Mouse (Mus musculus): ENCODE results near the gene Hipk2. TPM values are rescaled to one million over a fixed set of nuclear protein-coding genes. Genes with fewer than 3 reads are reported as not detected.

The Hipk2 gene
- polyA plus RNA-seq, 2 experiments, result 11.9 to 12.3 TPM

GRCm38 (mm10) chr6:38713957-38714898 is 161.7 kb downstream of the Hipk2 start:
- H3K27me3 ChIP-seq (ENCODE audit: control insufficient read depth, insufficient read depth, low read length), result no peaks in the 10 kb centered on the region
- DNase-seq (ENCODE audit: low spot score), result no peak
- H3K4me1 ChIP-seq (ENCODE audit: control insufficient read depth, insufficient read depth, low read length), result no peaks in the 10 kb centered on the region
- 85% methylated on average over 19 of the region's 19 CpGs for WGBS
- no peak for ATAC-seq (ENCODE audit: low FRiP score, low read depth)
- H3K9ac ChIP-seq (ENCODE audit: low read depth, low read length, severe bottlenecking), result no peak overlapping the region
- H3K4me2 ChIP-seq (replicated peaks; ENCODE audit: low read depth, low read length, severe bottlenecking), result no peak overlapping the region
- H3K27ac ChIP-seq (replicated peaks; ENCODE audit: low read depth, low read length), result no peak overlapping the region
- no peaks in the 10 kb centered on the region for H3K9me3 ChIP-seq (ENCODE audit: control insufficient read depth, low read length)
- no peak for TF ChIP-seq POLR2A (IDR thresholded peaks at IDR 0.05; ENCODE audit: borderline replicate concordance, extremely low read depth, insufficient read depth, insufficient read length)
- H3K4me3 ChIP-seq (replicated peaks; ENCODE audit: low read length), result no peak overlapping the region
- H3K36me3 ChIP-seq (ENCODE audit: control insufficient read depth, insufficient read depth, low read length), result peaks cover 88% of the 10 kb centered on the region

DNA sequence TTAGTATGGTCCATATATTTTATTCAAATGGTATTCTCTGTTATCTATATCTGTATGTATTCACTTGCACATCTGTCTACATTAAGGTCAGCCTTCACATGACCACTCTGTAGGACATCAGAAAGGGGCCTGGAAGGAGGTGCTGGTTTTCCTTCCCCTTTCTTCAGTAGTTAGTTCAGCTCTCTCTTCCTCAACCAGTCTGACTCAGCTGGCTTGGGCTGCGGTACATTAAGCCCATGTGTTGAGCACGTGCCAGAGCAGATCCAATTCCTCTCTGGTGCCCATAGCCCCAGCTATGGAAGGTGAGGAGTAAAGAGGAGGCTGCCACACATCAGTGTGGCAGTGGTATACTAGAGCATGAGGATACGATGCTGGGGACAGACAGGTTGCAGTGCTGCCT is 165.5 kb downstream of the Hipk2 start:
- Histone ChIP-seq H3K27me3 (ENCODE audit: control insufficient read depth, insufficient read depth, low read length) (no peaks in the 10 kb centered on the region), H3K4me1 (ENCODE audit: control insufficient read depth, insufficient read depth, low read length) (no peaks in the 10 kb centered on the region), H3K9me3 (ENCODE audit: control insufficient read depth, low read length) (no peaks in the 10 kb centered on the region), H3K36me3 (ENCODE audit: control insufficient read depth, insufficient read depth, low read length) (peaks cover 71% of the 10 kb centered on the region), H3K4me3 (replicated peaks; ENCODE audit: low read length) (no peak overlapping the region), H3K9ac (ENCODE audit: low read depth, low read length, severe bottlenecking) (no peak overlapping the region), H3K4me2 (replicated peaks; ENCODE audit: low read depth, low read length, severe bottlenecking) (no peak overlapping the region), H3K27ac (replicated peaks; ENCODE audit: low read depth, low read length) (no peak overlapping the region)
- no peak for TF ChIP-seq POLR2A (IDR thresholded peaks at IDR 0.05; ENCODE audit: borderline replicate concordance, extremely low read depth, insufficient read depth, insufficient read length)
- ATAC-seq (ENCODE audit: low FRiP score, low read depth) (no peak), DNase-seq (ENCODE audit: low spot score) (no peak)
- WGBS, result 88% methylated on average over 3 of the region's 3 CpGs

- Histone ChIP-seq H3K27ac (replicated peaks; ENCODE audit: low read depth, low read length) (no peak overlapping the region), H3K36me3 (ENCODE audit: control insufficient read depth, insufficient read depth, low read length) (peaks cover 60% of the 10 kb centered on the region)
Observed at GRCm38 (mm10) chr6:38704264-38704984, 171.5 kb downstream of the Hipk2 start.

DNA sequence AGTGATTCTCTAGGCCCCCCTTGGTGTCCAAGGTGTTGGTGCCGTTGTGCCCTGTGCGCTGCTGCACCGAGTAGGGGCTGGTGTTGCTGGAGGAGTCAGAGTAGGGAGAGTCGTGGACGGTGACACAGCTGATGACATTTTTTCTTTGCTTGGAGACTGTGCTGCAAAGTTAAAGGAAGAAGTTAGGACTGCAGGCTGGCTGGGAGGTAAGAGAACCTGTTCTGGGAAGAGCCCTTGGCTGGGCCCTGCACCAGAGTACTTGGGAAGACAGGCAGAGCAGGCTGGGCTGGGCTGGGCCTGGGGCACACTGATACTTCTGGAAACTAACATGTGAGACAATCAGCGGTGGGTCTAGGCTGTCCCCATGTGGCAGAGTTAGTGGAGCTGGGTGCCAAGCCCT is 172.4 kb downstream of the Hipk2 start:
- Histone ChIP-seq H3K4me3 (replicated peaks; ENCODE audit: low read length) (no peak overlapping the region), H3K36me3 (ENCODE audit: control insufficient read depth, insufficient read depth, low read length) (peaks cover 64% of the 10 kb centered on the region), H3K27ac (replicated peaks; ENCODE audit: low read depth, low read length) (no peak overlapping the region), H3K9ac (ENCODE audit: low read depth, low read length, severe bottlenecking) (no peak overlapping the region), H3K4me1 (ENCODE audit: control insufficient read depth, insufficient read depth, low read length) (no peaks in the 10 kb centered on the region), H3K27me3 (ENCODE audit: control insufficient read depth, insufficient read depth, low read length) (no peaks in the 10 kb centered on the region), H3K4me2 (replicated peaks; ENCODE audit: low read depth, low read length, severe bottlenecking) (no peak overlapping the region), H3K9me3 (ENCODE audit: control insufficient read depth, low read length) (no peaks in the 10 kb centered on the region)
- ATAC-seq (ENCODE audit: low FRiP score, low read depth) (no peak), DNase-seq (ENCODE audit: low spot score) (no peak)
- 84% methylated on average over 6 of the region's 6 CpGs for WGBS
- TF ChIP-seq POLR2A (IDR thresholded peaks at IDR 0.05; ENCODE audit: borderline replicate concordance, extremely low read depth, insufficient read depth, insufficient read length), result no peak

More at GRCm38 (mm10) chr6:38704264-38704984, 171.5 kb downstream of the Hipk2 start:
- TF ChIP-seq POLR2A (IDR thresholded peaks at IDR 0.05; ENCODE audit: borderline replicate concordance, extremely low read depth, insufficient read depth, insufficient read length), result no peak
- no peak overlapping the region for H3K4me2 ChIP-seq (replicated peaks; ENCODE audit: low read depth, low read length, severe bottlenecking)
- WGBS, result 71% methylated on average over 7 of the region's 7 CpGs
- no peaks in the 10 kb centered on the region for H3K9me3 ChIP-seq (ENCODE audit: control insufficient read depth, low read length)
- no peak overlapping the region for H3K9ac ChIP-seq (ENCODE audit: low read depth, low read length, severe bottlenecking)
- no peaks in the 10 kb centered on the region for H3K4me1 ChIP-seq (ENCODE audit: control insufficient read depth, insufficient read depth, low read length)
- no peak for ATAC-seq (ENCODE audit: low FRiP score, low read depth)
- H3K27me3 ChIP-seq (ENCODE audit: control insufficient read depth, insufficient read depth, low read length), result no peaks in the 10 kb centered on the region
- H3K4me3 ChIP-seq (replicated peaks; ENCODE audit: low read length), result no peak overlapping the region
- no peak for DNase-seq (ENCODE audit: low spot score)

DNA sequence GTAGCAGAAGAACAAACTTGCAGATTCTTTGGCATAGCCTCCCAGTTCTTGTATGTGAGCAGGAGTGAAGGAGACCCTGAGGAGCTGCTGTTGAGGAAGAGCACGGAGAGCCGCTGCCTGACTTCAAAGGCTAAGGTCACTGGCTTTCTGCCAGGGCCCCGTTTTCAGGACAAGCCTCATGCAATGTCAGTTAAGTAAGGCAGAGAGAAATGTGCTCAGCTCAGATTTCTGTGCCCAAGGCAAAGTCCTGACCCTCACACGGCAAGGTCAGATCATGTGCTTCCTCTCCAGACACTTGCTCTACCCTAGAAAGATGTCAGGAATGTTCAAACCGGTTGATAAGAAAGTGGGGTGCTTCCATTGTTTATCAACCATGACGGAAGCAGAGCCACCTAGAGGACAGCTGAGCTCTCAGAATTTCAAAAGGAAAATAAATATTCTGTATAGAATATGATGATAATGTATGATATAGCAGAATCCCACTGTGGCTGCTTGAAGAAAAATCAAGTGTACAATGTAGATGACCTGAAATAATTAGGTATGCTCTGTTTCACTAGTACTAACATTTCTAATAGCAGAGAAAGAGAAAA is 173.1 kb downstream of the Hipk2 start:
- H3K4me2 ChIP-seq (replicated peaks; ENCODE audit: low read depth, low read length, severe bottlenecking), result no peak overlapping the region
- DNase-seq (ENCODE audit: low spot score) (no peak), ATAC-seq (ENCODE audit: low FRiP score, low read depth) (no peak)
- H3K9ac ChIP-seq (ENCODE audit: low read depth, low read length, severe bottlenecking), result no peak overlapping the region
- H3K27ac ChIP-seq (replicated peaks; ENCODE audit: low read depth, low read length), result no peak overlapping the region
- H3K4me3 ChIP-seq (replicated peaks; ENCODE audit: low read length), result no peak overlapping the region
- no peaks in the 10 kb centered on the region for H3K9me3 ChIP-seq (ENCODE audit: control insufficient read depth, low read length)
- peaks cover 70% of the 10 kb centered on the region for H3K36me3 ChIP-seq (ENCODE audit: control insufficient read depth, insufficient read depth, low read length)
- no peak for TF ChIP-seq POLR2A (IDR thresholded peaks at IDR 0.05; ENCODE audit: borderline replicate concordance, extremely low read depth, insufficient read depth, insufficient read length)
- no peaks in the 10 kb centered on the region for H3K4me1 ChIP-seq (ENCODE audit: control insufficient read depth, insufficient read depth, low read length)
- H3K27me3 ChIP-seq (ENCODE audit: control insufficient read depth, insufficient read depth, low read length), result no peaks in the 10 kb centered on the region
- 43% methylated on average over 6 of the region's 6 CpGs for WGBS

Measured in limb, embryonic 14.5 days (tissue).